Mouse (Mus musculus) neutrophil, adult 5-6 weeks (primary cell): ENCODE measurements at regions not wholly inside any gene's neighbourhood (a gene's known extent, or its start where the extent isn't known, plus 50 kb on each side); places are given as distances from the start of the nearest gene placed in this dataset.

Experiments used
- ATAC-seq: fragments of 151-379, 151-347 bp; 2 replicates; pipeline ENCODE4 v1.8.0; 2017; ENCODE audit warnings: mild to moderate bottlenecking, moderate TSS enrichment; ENCODE audit not compliant: insufficient number of reproducible peaks, poor library complexity, low FRiP score, severe bottlenecking; ENCODE audit errors: extremely low read depth

DNA sequence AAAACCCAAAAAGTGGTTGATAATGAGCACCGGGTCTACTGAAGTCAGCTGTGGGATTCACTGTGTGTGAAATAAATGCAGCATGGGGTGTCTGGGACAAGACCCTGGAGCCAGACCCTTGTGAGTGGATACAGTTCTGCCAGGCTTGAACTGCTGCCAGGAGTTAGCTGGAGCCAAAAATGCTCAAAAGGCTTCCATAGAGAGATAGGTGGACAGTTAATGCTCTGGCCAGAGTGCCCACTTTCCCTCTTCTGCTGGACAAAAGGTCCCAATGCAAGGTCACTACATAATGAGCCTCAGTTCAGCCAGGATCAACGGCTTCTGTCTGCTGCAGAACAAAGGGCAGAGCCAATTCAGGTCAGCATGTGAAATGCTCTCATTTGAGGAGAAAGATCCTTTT, 73.2 kb upstream of the Ercc6l2 start:
- no peak for ATAC-seq

GRCm38 (mm10) chr13:63748788-63749187, 66.3 kb upstream of the Ercc6l2 start:
- ATAC-seq = no peak

- ATAC-seq = no peak
These were observed 65.0 kb upstream of the Ercc6l2 start for GRCm38 (mm10) chr13:63749997-63750396.

GRCm38 (mm10) chr13:63751196-63751595, 63.8 kb upstream of the Ercc6l2 start:
- ATAC-seq = no peak

- ATAC-seq = no peak
These were observed 58.0 kb upstream of the Ercc6l2 start for GRCm38 (mm10) chr13:63757061-63757460.

DNA sequence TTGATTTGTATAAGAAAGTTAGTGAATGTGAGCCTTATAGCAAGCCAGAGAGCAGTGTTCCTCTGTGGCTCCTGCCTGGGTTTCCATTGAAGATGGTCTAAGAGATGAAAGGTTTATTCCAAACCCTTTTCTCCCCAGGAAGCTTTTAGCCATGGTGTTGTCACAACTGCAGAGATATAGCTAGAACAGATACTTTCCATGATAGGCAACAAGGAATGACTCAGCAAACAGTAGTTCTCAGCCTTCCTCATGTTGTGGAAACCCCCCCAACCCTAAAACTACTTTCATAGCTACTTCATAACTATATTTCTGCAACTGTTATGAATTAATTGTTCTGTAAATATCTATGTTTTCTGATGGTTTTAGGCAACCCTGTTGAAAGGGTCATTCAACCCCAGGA, 53.5 kb upstream of the Ercc6l2 start:
- ATAC-seq = no peak
